Mouse (Mus musculus): ENCODE measurements around the gene Megf6. TPM values are rescaled to one million over a fixed set of nuclear protein-coding genes. Genes with fewer than 3 reads are reported as not detected.

The Megf6 gene
- total RNA-seq, 1 experiment from 2014 or later: not detected

DNA sequence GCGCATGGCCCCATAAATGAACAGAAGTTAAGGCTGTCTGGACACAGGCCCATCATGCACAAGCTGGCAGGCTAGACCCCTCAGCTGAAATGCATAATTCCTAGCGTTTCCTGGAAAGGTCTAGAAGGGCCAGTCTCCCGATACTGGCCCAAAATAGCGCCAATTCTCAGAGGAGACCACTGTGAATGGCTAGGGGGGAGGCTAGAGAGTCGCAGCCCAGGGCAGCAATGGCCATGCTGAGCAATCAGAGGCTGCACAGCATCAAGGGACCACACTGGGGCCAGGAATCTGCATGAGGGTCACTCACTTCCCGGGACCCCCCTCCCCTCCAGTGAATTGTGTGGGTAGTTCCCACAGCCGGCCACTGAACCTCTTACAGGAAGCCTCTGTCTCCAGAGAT is 113.1 kb downstream of the Megf6 start:
- ATAC-seq (replicated peaks in 1 of 2; ENCODE audit: insufficient read depth in 1 of 2, low FRiP score in 2 of 2, low TSS enrichment in 1 of 2, low read depth in 1 of 2, poor library complexity in 2 of 2, severe bottlenecking in 2 of 2): no peak

DNA sequence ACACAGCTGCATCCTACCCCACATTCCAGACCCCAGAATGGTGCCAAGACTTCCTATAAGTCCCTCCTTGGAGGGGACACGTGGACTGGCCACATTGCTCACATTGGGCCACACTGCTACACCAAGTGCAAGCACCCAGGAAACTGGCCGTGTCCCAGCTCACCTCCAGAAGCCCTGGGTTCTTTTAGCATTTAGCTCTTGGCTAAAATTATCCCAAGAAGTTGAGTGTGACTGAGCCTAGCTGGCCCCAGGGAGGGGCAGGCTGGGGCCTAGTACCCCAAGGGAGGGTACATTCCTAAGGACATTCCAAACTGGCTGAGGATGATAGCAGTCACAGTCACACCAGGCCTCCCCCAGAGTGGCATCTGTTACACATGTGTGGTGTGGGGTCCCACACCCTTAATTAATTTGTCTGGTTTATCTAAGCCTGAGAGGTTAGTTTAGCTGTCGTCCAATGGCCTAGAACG is 123.2 kb downstream of the Megf6 start:
- no peak for ATAC-seq (replicated peaks in 1 of 2; ENCODE audit: insufficient read depth in 1 of 2, low FRiP score in 2 of 2, low TSS enrichment in 1 of 2, low read depth in 1 of 2, poor library complexity in 2 of 2, severe bottlenecking in 2 of 2)

DNA sequence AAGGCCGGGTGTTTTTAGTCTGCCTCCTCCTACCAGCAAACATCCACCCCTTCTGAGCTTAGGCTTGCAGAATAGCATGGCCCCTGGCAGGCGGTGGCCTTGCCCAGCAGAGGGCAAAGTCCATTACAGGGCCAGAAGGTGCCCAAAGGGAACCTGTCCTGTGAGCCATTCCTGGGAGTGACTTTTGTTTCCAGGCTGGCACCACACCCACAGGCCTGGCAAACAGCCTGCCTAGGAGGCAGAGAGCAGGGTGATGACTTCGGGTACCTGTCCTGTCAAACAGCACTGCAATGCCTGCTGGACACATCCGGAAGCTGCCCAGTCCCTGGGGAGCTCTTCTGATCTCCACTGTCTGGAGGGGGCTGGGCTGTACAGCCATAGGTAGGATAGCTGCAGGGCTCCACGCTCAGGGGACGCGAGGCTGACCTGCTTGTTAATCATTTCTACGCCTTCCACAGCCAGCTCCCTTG is 123.8 kb downstream of the Megf6 start:
- no peak for ATAC-seq (replicated peaks in 1 of 2; ENCODE audit: insufficient read depth in 1 of 2, low FRiP score in 2 of 2, low TSS enrichment in 1 of 2, low read depth in 1 of 2, poor library complexity in 2 of 2, severe bottlenecking in 2 of 2)

DNA sequence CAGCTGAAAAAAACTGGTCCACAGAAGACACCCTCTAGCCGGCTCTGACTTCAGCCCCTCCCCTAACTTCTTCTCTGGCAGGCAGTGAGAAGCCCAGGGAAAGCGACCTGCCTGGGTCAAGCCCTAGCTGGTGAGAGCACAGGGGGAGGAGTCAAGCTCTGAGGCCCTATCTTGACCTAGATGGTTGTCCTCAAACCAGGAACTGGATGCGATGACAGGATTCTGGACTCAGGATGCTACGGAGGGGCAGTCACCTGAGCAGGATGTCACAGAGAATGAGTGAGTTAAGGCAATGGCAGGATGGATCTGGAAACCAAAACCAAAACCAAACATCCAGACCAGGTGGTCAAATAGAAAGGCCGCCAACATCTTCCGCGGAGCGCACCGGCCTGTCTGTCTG is 127.2 kb downstream of the Megf6 start:
- no peak for ATAC-seq (replicated peaks in 1 of 2; ENCODE audit: insufficient read depth in 1 of 2, low FRiP score in 2 of 2, low TSS enrichment in 1 of 2, low read depth in 1 of 2, poor library complexity in 2 of 2, severe bottlenecking in 2 of 2)

DNA sequence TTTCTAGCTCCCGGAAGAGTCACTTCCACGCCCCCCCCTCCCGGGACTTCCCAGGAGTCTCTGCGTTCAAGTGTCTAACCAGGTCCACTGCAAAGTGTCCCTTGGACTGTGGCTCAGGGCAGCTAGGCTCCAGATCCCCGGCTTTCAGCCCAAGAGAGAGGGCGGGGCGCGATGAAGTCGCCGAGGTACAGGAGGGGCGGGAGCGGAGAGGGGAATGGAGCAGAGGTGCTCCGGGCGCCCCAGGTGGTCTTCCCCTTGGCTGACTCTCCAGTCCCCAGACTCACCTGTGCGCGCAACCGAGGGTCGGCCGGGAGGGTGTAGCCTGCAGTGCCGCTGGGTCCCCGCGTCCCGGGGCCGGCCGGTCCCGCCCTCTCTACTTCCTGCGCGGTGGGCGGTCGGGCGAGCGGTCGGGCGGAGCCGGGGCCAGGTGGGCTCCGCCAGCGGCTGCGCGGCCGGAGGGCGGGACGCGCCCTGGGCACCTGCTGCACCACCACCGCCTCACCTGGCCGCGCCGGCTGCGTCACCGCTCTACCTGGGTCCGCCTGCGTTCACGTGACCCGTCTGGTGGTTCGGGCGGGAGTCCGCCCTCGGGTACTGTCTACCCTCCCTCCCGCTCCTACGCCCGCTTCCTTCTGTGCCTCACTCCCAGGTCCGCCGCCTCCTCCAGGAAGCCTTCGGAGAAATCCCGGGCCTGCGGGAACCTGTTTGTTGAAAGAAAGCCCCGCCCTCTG is 129.2 kb downstream of the Megf6 start:
- ATAC-seq (replicated peaks in 1 of 2; ENCODE audit: insufficient read depth in 1 of 2, low FRiP score in 2 of 2, low TSS enrichment in 1 of 2, low read depth in 1 of 2, poor library complexity in 2 of 2, severe bottlenecking in 2 of 2): no peak

DNA sequence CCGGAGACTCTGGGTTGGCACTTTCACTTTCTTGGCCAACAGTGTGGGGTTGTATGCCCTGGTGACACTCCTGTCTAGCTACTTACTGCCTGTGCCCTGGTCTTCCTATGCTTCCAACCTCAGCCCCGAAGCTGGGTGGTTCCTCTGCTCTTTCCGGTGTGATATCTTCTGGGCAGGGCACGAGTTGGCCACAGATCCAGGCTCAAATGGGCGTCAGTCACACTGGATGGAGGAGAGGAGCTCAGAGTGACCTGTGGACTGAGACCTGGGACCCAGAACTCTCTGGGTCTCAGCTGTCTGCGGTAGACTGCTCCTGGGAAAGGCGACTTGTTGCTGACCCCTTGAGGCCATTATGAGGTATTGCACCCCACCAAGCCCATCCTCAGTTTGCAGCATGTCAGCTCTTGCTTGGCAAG is 130.9 kb downstream of the Megf6 start, which contains the start of gene Arhgef16:
Arhgef16 (minus strand) TSS at position 211 of the 416 bp plus-strand sequence.
- peak; percentile 72 to 75 for ATAC-seq (replicated peaks in 1 of 2; ENCODE audit: insufficient read depth in 1 of 2, low FRiP score in 2 of 2, low TSS enrichment in 1 of 2, low read depth in 1 of 2, poor library complexity in 2 of 2, severe bottlenecking in 2 of 2)

DNA sequence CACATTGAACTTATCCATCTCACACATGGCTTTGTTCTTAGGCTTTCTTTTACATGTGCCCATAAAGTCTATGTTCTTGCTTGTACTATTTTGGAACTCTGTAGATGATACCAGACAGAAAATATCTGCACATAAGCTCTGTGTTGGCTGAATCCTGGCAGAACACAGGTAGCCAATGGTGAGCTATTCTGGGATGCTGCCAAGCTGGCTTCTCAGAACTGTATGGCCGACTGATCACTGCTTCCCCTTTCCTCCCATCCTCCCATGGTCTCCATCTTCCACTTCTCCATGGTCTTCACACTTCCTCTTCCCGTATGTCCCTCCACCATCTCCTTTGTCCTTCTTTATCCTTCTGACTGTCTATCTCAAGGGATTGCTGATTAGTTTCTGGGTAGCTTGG is 138.6 kb downstream of the Megf6 start:
- ATAC-seq (replicated peaks in 1 of 2; ENCODE audit: insufficient read depth in 1 of 2, low FRiP score in 2 of 2, low TSS enrichment in 1 of 2, low read depth in 1 of 2, poor library complexity in 2 of 2, severe bottlenecking in 2 of 2): no peak

DNA sequence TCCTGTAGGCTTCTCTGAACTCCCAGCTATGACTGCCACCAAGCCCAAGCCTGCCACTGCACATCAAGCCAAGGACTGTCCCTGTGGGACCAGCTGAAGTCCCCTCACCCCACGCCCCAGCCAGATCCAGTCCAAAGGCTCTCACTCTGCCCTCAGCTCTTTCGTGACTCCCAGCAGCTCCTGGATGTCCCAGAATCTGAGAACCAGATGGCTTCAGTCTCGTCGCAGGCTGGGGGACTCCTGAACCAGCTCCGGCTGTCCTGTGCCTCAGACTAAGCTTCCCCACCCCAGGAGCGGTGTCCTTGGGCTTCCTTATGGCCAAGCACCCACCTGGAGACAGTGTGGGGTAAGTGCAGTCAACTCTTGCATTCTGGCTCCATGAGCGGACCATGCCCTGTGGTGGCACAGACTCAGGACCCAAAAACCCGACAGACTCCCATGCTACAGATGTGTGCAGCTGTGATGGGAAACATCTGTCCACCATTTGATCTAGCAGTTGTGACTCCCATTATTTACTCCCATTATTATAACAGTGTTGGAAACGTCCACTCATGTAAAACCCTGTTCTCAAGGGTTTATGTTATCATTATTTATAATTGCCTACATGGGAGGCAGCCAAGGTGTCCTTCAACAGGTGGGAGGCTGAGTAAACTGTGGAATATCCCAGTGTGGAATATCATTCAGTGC is 140.2 kb downstream of the Megf6 start:
- ATAC-seq (replicated peaks in 1 of 2; ENCODE audit: insufficient read depth in 1 of 2, low FRiP score in 2 of 2, low TSS enrichment in 1 of 2, low read depth in 1 of 2, poor library complexity in 2 of 2, severe bottlenecking in 2 of 2): no peak

DNA sequence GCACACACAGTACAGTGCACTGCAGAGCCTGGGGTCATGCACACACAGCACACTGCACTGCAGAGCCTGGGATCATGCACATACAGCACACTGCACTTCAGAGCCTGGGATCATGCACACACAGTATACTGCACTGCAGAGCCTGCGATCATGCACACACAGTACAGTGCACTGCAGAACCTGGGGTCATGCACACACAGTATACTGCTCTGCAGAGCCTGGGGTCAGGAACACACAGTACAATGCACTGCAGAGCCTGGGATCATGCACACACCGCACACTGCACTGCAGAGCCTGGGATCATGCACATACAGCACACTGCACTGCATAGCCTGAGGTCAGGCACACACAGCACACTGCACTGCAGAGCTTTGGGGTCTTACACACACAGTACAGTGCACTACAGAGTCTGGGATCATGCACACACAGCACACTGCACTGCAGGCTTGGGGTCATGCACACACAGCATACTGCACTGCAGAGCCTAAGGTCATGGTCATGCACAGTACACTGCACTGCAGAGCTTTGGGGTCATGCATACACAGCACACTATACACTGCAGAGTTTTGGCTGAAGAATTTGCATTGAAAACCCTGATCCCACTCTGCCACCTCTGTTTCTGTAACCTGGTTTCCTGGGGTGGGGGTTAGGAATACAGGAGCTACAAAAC is 141.7 kb downstream of the Megf6 start:
- ATAC-seq (replicated peaks in 1 of 2; ENCODE audit: insufficient read depth in 1 of 2, low FRiP score in 2 of 2, low TSS enrichment in 1 of 2, low read depth in 1 of 2, poor library complexity in 2 of 2, severe bottlenecking in 2 of 2): no peak

DNA sequence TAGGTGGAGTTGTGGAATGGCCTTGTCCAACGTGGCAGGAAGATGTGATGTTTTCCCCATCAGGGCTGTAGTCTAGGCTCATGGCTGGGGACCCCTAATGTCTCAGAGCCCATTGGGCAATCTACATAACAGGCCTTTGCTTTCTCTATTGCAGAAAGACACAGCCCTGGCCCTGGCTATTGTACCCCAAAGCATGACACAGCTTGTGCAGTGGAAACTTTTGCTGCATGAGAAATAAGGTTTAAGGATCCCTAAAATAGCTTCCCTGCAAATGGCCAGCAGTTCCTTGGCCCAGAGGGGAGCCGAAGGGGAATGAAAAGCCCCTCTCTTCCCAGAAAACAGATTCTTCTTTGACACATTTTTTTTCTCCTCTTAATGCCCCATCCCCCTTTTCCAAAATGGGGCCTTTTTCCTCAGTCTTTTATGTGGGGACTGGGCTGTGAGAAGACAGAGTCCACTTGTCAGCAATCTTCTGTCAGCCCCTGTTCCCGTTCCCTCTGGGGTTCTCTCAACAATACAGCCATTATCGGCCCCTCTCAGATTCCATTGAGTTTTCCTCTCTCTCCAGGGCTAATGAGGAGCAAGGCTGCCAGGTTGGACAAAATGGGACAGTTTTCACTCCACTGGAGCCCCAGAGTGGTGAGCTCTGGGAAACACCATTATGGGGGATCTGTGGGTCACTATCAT is 142.5 kb downstream of the Megf6 start:
- ATAC-seq (replicated peaks in 1 of 2; ENCODE audit: insufficient read depth in 1 of 2, low FRiP score in 2 of 2, low TSS enrichment in 1 of 2, low read depth in 1 of 2, poor library complexity in 2 of 2, severe bottlenecking in 2 of 2): no peak

DNA sequence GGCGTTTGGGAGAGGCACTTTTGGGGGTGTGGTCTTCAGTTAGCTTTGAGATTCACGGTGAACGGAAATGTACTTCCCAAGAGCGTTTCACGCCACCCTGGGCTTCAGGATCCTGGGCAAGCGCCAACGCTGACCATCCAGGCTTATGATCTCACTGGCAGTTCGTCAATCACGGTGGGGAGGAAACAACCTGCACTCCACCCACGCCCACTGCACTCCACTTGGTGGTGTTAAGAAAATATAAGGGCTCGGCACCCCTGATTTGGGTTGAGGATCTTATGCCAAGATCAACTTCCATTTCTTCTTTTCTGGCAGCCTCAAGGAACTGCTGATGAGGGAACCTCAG is 143.1 kb downstream of the Megf6 start:
- no peak for ATAC-seq (replicated peaks in 1 of 2; ENCODE audit: insufficient read depth in 1 of 2, low FRiP score in 2 of 2, low TSS enrichment in 1 of 2, low read depth in 1 of 2, poor library complexity in 2 of 2, severe bottlenecking in 2 of 2)

Other genes starting within 250 kb of the Megf6 start
- 23.8 and 27.0 TPM in 2 replicates for gene A430005L14Rik, start 213.5 kb upstream of the Megf6 start, total RNA-seq (2017)
- gene Dffb, start 195.6 kb upstream of the Megf6 start, total RNA-seq (2017): 6.6 and 13.4 TPM in 2 replicates
- gene Cep104, start 195.5 kb upstream of the Megf6 start, total RNA-seq (2017): 6.0 and 7.8 TPM in 2 replicates
- gene Lrrc47, start 159.0 kb upstream of the Megf6 start, total RNA-seq (2017): 26.6 and 34.7 TPM in 2 replicates
- 0.94 and 1.4 TPM in 2 replicates for gene Smim1, start 144.5 kb upstream of the Megf6 start, total RNA-seq (2017)
- gene Ccdc27, start 128.1 kb upstream of the Megf6 start, total RNA-seq (2017): not detected in 2 replicates
- not detected in 2 replicates for gene Trp73, start 30.5 kb upstream of the Megf6 start, total RNA-seq (2017)
- gene Wrap73, start 28.4 kb upstream of the Megf6 start, total RNA-seq (2017): 5.8 and 19.1 TPM in 2 replicates
- gene Tprgl, start 10.1 kb upstream of the Megf6 start, total RNA-seq (2017): 41.7 and 47.3 TPM in 2 replicates
- gene Arhgef16, start 130.9 kb downstream of the Megf6 start, total RNA-seq (2017): 0.25 TPM in 1 of 2 replicates, not detected in the other
- not detected in 2 replicates for gene B230104I21Rik, start 165.4 kb downstream of the Megf6 start, total RNA-seq (2017)